Mouse (Mus musculus) embryonic fibroblast, embryonic 13.5 days (primary cell): ENCODE measurements at regions not wholly inside any gene's neighbourhood (a gene's known extent, or its start where the extent isn't known, plus 50 kb on each side); places are given as distances from the start of the nearest gene placed in this dataset.

Source experiments
- CTCF ChIP-seq: IDR thresholded peaks from 2 replicates; pipeline ENCODE4 v1.5.1; 2011; ENCODE audit warnings: mild to moderate bottlenecking, control low read depth, low read length, moderate library complexity, borderline replicate concordance; ENCODE audit not compliant: insufficient read depth
- POLR2A ChIP-seq: IDR thresholded peaks from 2 replicates; pipeline ENCODE4 v1.6.1; 2011; ENCODE audit warnings: low read depth, mild to moderate bottlenecking, control low read depth, low read length, moderate library complexity

DNA sequence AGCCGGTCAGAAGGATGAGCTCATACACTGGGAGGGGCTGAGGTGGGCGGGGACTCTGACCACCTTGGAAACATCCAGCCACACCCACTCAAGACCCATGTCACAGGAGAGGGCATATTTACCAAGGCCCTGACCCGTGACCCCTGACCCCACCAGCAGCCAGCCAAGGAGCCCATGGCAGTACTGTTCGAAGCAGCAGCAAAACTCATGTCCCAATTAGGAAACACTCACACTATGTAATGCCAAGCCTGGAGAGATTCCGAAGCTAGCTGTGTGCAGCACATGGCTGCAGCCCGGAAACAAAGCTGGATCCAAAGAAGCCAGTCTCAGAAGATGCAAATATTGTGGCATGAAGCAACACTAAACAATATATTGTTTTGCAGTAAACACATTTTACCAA, 256.8 kb downstream of the Mroh4 start:
- TF ChIP-seq CTCF: no peak
- TF ChIP-seq POLR2A: no peak
